Mouse (Mus musculus) common myeloid progenitor, adult 5-6 weeks (primary cell): ENCODE results near the gene Osgep. TPM values are rescaled to one million over a fixed set of nuclear protein-coding genes. Genes with fewer than 3 reads are reported as not detected.
A peak's percentile ranks its signal among the peaks of the same experiment; 100 is the strongest.
"Not testable (repeated sequence)": the region's sequence is repeated elsewhere in the genome, so short reads cannot be mapped to it uniquely, and the experiment has no call there.

Experiments used
- ATAC-seq: replicated peaks from 2 replicates; pipeline ENCODE4 v1.8.0; 2016; ENCODE audit warnings: low read depth, mild to moderate bottlenecking, moderate TSS enrichment, inconsistent platforms; ENCODE audit not compliant: poor library complexity, severe bottlenecking
- total RNA-seq: library from RNA; stranded (forward); fragments of 200-1000, 187-1606 nt; gene quantifications from 2 replicates; pipeline ENCODE4 v1.2.3, GENCODE M21; 2017

Gene Osgep
- total RNA-seq, 1 experiment from 2014 or later: 124 TPM

GRCm38 (mm10) chr14:50938119-50938908 is 13.6 kb upstream of the Osgep start:
- ATAC-seq: 0 out of 2 replicates have a peak, but pooled peaks have one; percentile 22

GRCm38 (mm10) chr14:50936649-50937048 is 12.0 kb upstream of the Osgep start:
- ATAC-seq: no peak

- ATAC-seq: no peak
These were observed 6.9 kb upstream of the Osgep start for GRCm38 (mm10) chr14:50931493-50932020.

GRCm38 (mm10) chr14:50930754-50931492 is 6.2 kb upstream of the Osgep start, which contains the start of the genes Pip4p1 and Pnp:
TSS of gene Pip4p1 (minus strand) at chr14:50930856.
TSS of gene Pnp (plus strand) at chr14:50931082.
- ATAC-seq: peak; percentile 96

- ATAC-seq: no peak; the same call in 1 of the 2 replicates
These were observed 5.7 kb upstream of the Osgep start for GRCm38 (mm10) chr14:50930377-50930753.

GRCm38 (mm10) chr14:50929951-50930350 is 5.3 kb upstream of the Osgep start:
- ATAC-seq: no peak

GRCm38 (mm10) chr14:50927366-50927765 is 2.7 kb upstream of the Osgep start:
- no peak for ATAC-seq

GRCm38 (mm10) chr14:50925111-50925920 is 623 bp upstream of the Osgep start:
- peak; percentile 40 for ATAC-seq

GRCm38 (mm10) chr14:50923437-50923836 is 1.3 kb downstream of the Osgep start:
- ATAC-seq: not testable (repeated sequence)

GRCm38 (mm10) chr14:50911356-50911755 is 13.3 kb downstream of the Osgep start:
- no peak for ATAC-seq

- ATAC-seq: no peak
These were observed 16.6 kb downstream of the Osgep start for GRCm38 (mm10) chr14:50908126-50908525.

GRCm38 (mm10) chr14:50905327-50905726 is 19.4 kb downstream of the Osgep start:
- peak; percentile 62 for ATAC-seq

- no peak for ATAC-seq
These were observed 19.9 kb downstream of the Osgep start for GRCm38 (mm10) chr14:50904828-50905129.

GRCm38 (mm10) chr14:50903973-50904827 is 20.5 kb downstream of the Osgep start:
- peak; percentile 96 for ATAC-seq

- peak; percentile 53 for ATAC-seq
These were observed 26.7 kb downstream of the Osgep start for GRCm38 (mm10) chr14:50897992-50898391.

GRCm38 (mm10) chr14:50897374-50897765 is 27.3 kb downstream of the Osgep start, which contains the start of gene Klhl33:
TSS of gene Klhl33 (minus strand) at chr14:50897507.
- ATAC-seq: 0 out of 2 replicates have a peak, but pooled peaks have one; percentile 10

- ATAC-seq: no peak
These were observed 27.8 kb downstream of the Osgep start for GRCm38 (mm10) chr14:50896747-50897373.

GRCm38 (mm10) chr14:50895985-50896746 is 28.5 kb downstream of the Osgep start:
- ATAC-seq: peak; percentile 51
